In the genomic region with DNA sequence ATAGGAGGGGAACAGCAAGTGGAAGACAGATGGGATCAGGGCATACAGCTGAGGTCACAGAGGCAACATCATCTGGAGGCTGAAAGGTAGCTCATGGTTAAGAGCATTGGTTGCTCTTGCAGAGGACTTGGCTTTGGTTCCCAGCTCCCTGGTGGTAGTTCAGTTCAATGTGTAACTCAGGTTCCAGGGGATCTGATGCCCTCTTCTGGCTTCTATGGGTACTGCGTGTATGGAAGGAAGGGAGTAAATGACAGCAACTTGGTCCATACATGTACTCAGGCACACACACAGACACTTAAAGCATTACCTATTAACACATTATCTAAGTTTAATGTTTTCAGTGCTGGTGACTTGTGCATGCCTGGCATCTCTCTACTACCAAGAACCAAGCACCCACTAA, we compare ENCODE assay signal across 9 mouse cellular contexts. TPM values are rescaled to one million over a fixed set of nuclear protein-coding genes. Genes with fewer than 3 reads are reported as not detected.
DNase-seq lines count a peak whose midpoint lies in the region; ATAC-seq and TF ChIP-seq lines count a peak whose summit lies in the region.
"Had no signal": no experiment of that assay in that cellular context is flagged by ENCODE, and none has a peak within 500 bp of the region (broad histone marks: within the 10 kb centered on the region; RNA-seq: fewer than 3 reads in every experiment).

No protein-coding gene starts in this region.

- peak; percentile 50 for TF ChIP-seq CTCF in lung, postnatal 0 days (IDR thresholded peaks at IDR 0.05)
- TF ChIP-seq CTCF in lung, adult 2 months (IDR thresholded peaks at IDR 0.05; ENCODE audit: insufficient read depth, low read length) = no peak

- no peak overlapping the region for H3K4me2 ChIP-seq in forebrain, embryonic 13.5 days
- H3K4me2 ChIP-seq in lung, postnatal 0 days (replicated peaks; ENCODE audit: low read depth, low read length) = no peak overlapping the region
- H3K4me2 ChIP-seq in midbrain, embryonic 15.5 days = no peak overlapping the region
- H3K4me2 ChIP-seq: stomach, embryonic 15.5 days had no signal

- H3K27me3 ChIP-seq in forebrain, embryonic 13.5 days = no peaks in the 10 kb centered on the region
- H3K27me3 ChIP-seq in forebrain, embryonic 10.5 days (ENCODE audit: poor library complexity, severe bottlenecking) = no peaks in the 10 kb centered on the region
- H3K27me3 ChIP-seq in lung, postnatal 0 days (replicated peaks; ENCODE audit: insufficient read depth, low read length) = no peaks in the 10 kb centered on the region
- no peaks in the 10 kb centered on the region for H3K27me3 ChIP-seq in midbrain, embryonic 15.5 days (replicated peaks)
- H3K27me3 ChIP-seq: stomach, embryonic 15.5 days had no signal

- H3K4me1 ChIP-seq in forebrain, embryonic 13.5 days = peaks cover 7% of the 10 kb centered on the region
- H3K4me1 ChIP-seq in forebrain, embryonic 10.5 days = peaks cover 15% of the 10 kb centered on the region
- no peaks in the 10 kb centered on the region for H3K4me1 ChIP-seq in lung, postnatal 0 days (ENCODE audit: insufficient read depth, low read depth, low read length)
- H3K4me1 ChIP-seq in lung, adult 2 months (ENCODE audit: control insufficient read depth, insufficient read depth, low read length) = no peaks in the 10 kb centered on the region
- H3K4me1 ChIP-seq in midbrain, embryonic 15.5 days = peaks cover 10% of the 10 kb centered on the region
- H3K4me1 ChIP-seq: stomach, embryonic 15.5 days had no signal

- no peak for ATAC-seq in forebrain, embryonic 13.5 days
- no peak for ATAC-seq in lung, postnatal 0 days
- ATAC-seq in midbrain, embryonic 15.5 days (replicated peaks) = no peak; the same call in 1 of the 2 replicates
- no peak for ATAC-seq in activated CD4-positive, CD25-positive, alpha-beta regulatory T cell, adult 4 months

- no peaks in the 10 kb centered on the region for H3K36me3 ChIP-seq in forebrain, embryonic 13.5 days (ENCODE audit: poor library complexity, severe bottlenecking)
- H3K36me3 ChIP-seq in forebrain, embryonic 10.5 days (replicated peaks) = no peaks in the 10 kb centered on the region
- no peaks in the 10 kb centered on the region for H3K36me3 ChIP-seq in lung, postnatal 0 days (ENCODE audit: insufficient read depth, low read length)
- H3K36me3 ChIP-seq in midbrain, embryonic 15.5 days (replicated peaks) = no peaks in the 10 kb centered on the region
- H3K36me3 ChIP-seq: stomach, embryonic 15.5 days had no signal

- TF ChIP-seq POLR2A in lung, adult 2 months (IDR thresholded peaks at IDR 0.05; ENCODE audit: borderline replicate concordance, extremely low read depth, low read depth, low read length) = no peak

- 96% methylated on average over 1 of the region's 1 CpGs for WGBS in forebrain, embryonic 13.5 days
- 94% methylated on average over 1 of the region's 1 CpGs for WGBS in forebrain, embryonic 10.5 days
- WGBS in lung, postnatal 0 days = 100% methylated on average over 1 of the region's 1 CpGs
- WGBS in lung, adult 2 months = 97% methylated on average over 1 of the region's 1 CpGs
- WGBS in midbrain, embryonic 15.5 days = 100% methylated on average over 1 of the region's 1 CpGs

- no peak overlapping the region for H3K4me3 ChIP-seq in forebrain, embryonic 13.5 days
- H3K4me3 ChIP-seq in forebrain, embryonic 10.5 days = no peak overlapping the region
- no peak overlapping the region for H3K4me3 ChIP-seq in lung, postnatal 0 days (ENCODE audit: low read depth, low read length)
- H3K4me3 ChIP-seq in lung, adult 2 months (replicated peaks; ENCODE audit: extremely low read depth, low read depth, low read length) = no peak overlapping the region
- H3K4me3 ChIP-seq in midbrain, embryonic 15.5 days = no peak overlapping the region
- H3K4me3 ChIP-seq: stomach, embryonic 15.5 days had no signal

- no peak overlapping the region for H3K9ac ChIP-seq in forebrain, embryonic 13.5 days
- no peak overlapping the region for H3K9ac ChIP-seq in lung, postnatal 0 days (replicated peaks; ENCODE audit: low read depth)
- H3K9ac ChIP-seq in midbrain, embryonic 15.5 days = no peak overlapping the region
- H3K9ac ChIP-seq: stomach, embryonic 15.5 days had no signal

- no peak for DNase-seq in forebrain, embryonic 10.5 days (ENCODE audit: extremely low spot score, low spot score)
- DNase-seq in lung, postnatal 0 days (ENCODE audit: low spot score) = no peak
- no peak for DNase-seq in lung, adult 2 months
- peak; percentile 71 for DNase-seq in R1 (ENCODE audit: low read depth, low spot score)
- no peak for DNase-seq in Muller cell, postnatal 12 days (ENCODE audit: inconsistent ontology term)

- H3K9me3 ChIP-seq in forebrain, embryonic 13.5 days (replicated peaks) = no peaks in the 10 kb centered on the region
- H3K9me3 ChIP-seq in forebrain, embryonic 10.5 days = no peaks in the 10 kb centered on the region
- no peaks in the 10 kb centered on the region for H3K9me3 ChIP-seq in lung, postnatal 0 days (ENCODE audit: low read length)
- H3K9me3 ChIP-seq in midbrain, embryonic 15.5 days = no peaks in the 10 kb centered on the region
- H3K9me3 ChIP-seq: stomach, embryonic 15.5 days had no signal

- H3K27ac ChIP-seq in forebrain, embryonic 13.5 days = peak overlapping the region; percentile 83; the same call in 1 of the 2 replicates
- no peak overlapping the region for H3K27ac ChIP-seq in forebrain, embryonic 10.5 days
- H3K27ac ChIP-seq in lung, postnatal 0 days (ENCODE audit: low read length) = no peak overlapping the region
- H3K27ac ChIP-seq in midbrain, embryonic 15.5 days = peak overlapping the region; percentile 88; the same call in 1 of the 2 replicates
- H3K27ac ChIP-seq: stomach, embryonic 15.5 days had no signal

- TF ChIP-seq EP300 in lung, postnatal 0 days (IDR thresholded peaks at IDR 0.05) = no peak

RNA-seq across cellular contexts. Expression of gene Bod1, which starts 22.4 kb away (rescaled TPM):
- polyA plus RNA-seq in forebrain, embryonic 13.5 days (2015; fragmentation: Nextera tagmentation; extraction: Ambion mirVana) = 153 and 157 TPM in 2 replicates
- 120 and 124 TPM in 2 replicates for polyA plus RNA-seq in forebrain, embryonic 10.5 days (2016; fragmentation: Nextera tagmentation; extraction: Ambion mirVana)
- polyA plus RNA-seq in lung, postnatal 0 days (2015; fragmentation: Nextera tagmentation; extraction: Ambion mirVana) = 51.1 and 53.2 TPM in 2 replicates
- 35.6 and 57.4 TPM in 2 replicates for polyA plus RNA-seq in lung, adult 2 months (2012; rRNA removed)
- 138 and 148 TPM in 2 replicates for polyA plus RNA-seq in midbrain, embryonic 15.5 days (2015; fragmentation: Nextera tagmentation; extraction: Ambion mirVana)
- 1 to 10 TPM; 4.9 to 6.2 TPM for polyA plus RNA-seq in activated CD4-positive, CD25-positive, alpha-beta regulatory T cell, adult 4 months (2017; shearing (Covaris generic))

Comparison
In these comparisons a context has a peak if more than half of its experiments do, and no peak if none do; other contexts are left out.
1. H3K27ac ChIP-seq: peak in forebrain, embryonic 13.5 days (single experiment) and midbrain, embryonic 15.5 days (single experiment); none in forebrain, embryonic 10.5 days (single experiment) and lung, postnatal 0 days (single experiment).